Mouse (Mus musculus): Measurements from ENCODE around the gene Aatk. TPM values are rescaled to one million over a fixed set of nuclear protein-coding genes. Genes with fewer than 3 reads are reported as not detected.

Gene Aatk
- polyA plus RNA-seq, 1 experiment from 2014 or later, result 1.9 TPM

- Histone ChIP-seq H3K27ac (ENCODE audit: low read depth, low read length) (no peak overlapping the region), H3K9me3 (ENCODE audit: control insufficient read depth, low read length) (no peaks in the 10 kb centered on the region)
Measured at GRCm38 (mm10) chr11:119979596-119980385, 67.2 kb downstream of the Aatk start.

GRCm38 (mm10) chr11:119978701-119979100, 68.3 kb downstream of the Aatk start:
- Histone ChIP-seq H3K4me3 (ENCODE audit: low read length) (no peak overlapping the region), H3K4me1 (ENCODE audit: control insufficient read depth, insufficient read depth, low read length) (no peaks in the 10 kb centered on the region), H3K27ac (ENCODE audit: low read depth, low read length) (no peak overlapping the region), H3K9me3 (ENCODE audit: control insufficient read depth, low read length) (no peaks in the 10 kb centered on the region), H3K27me3 (ENCODE audit: control insufficient read depth, insufficient read depth, low read length) (no peaks in the 10 kb centered on the region), H3K4me2 (replicated peaks; ENCODE audit: low read depth, low read length) (no peak overlapping the region), H3K9ac (ENCODE audit: low read depth, low read length) (no peak overlapping the region), H3K36me3 (ENCODE audit: control insufficient read depth, insufficient read depth, low read length) (peaks cover 17% of the 10 kb centered on the region)
- WGBS, result 92% methylated on average over 4 of the region's 4 CpGs
- ATAC-seq (ENCODE audit: low FRiP score, low TSS enrichment), result no peak

More at GRCm38 (mm10) chr11:119979596-119980385, 67.2 kb downstream of the Aatk start:
- 60% methylated on average over 10 of the region's 10 CpGs for WGBS
- Histone ChIP-seq H3K4me3 (ENCODE audit: low read length) (no peak overlapping the region), H3K36me3 (ENCODE audit: control insufficient read depth, insufficient read depth, low read length) (peaks cover 19% of the 10 kb centered on the region), H3K4me2 (replicated peaks; ENCODE audit: low read depth, low read length) (no peak overlapping the region), H3K9ac (ENCODE audit: low read depth, low read length) (no peak overlapping the region), H3K27me3 (ENCODE audit: control insufficient read depth, insufficient read depth, low read length) (no peaks in the 10 kb centered on the region), H3K4me1 (ENCODE audit: control insufficient read depth, insufficient read depth, low read length) (no peaks in the 10 kb centered on the region)
- ATAC-seq (ENCODE audit: low FRiP score, low TSS enrichment), result no peak

GRCm38 (mm10) chr11:119975739-119976501, 71.0 kb downstream of the Aatk start:
- H3K9ac ChIP-seq (ENCODE audit: low read depth, low read length), result no peak overlapping the region
- H3K4me2 ChIP-seq (replicated peaks; ENCODE audit: low read depth, low read length), result no peak overlapping the region
- no peak overlapping the region for H3K4me3 ChIP-seq (ENCODE audit: low read length)
- no peaks in the 10 kb centered on the region for H3K27me3 ChIP-seq (ENCODE audit: control insufficient read depth, insufficient read depth, low read length)
- WGBS, result 65% methylated on average over 8 of the region's 8 CpGs
- H3K36me3 ChIP-seq (ENCODE audit: control insufficient read depth, insufficient read depth, low read length), result peaks cover 3% of the 10 kb centered on the region; the same call in 1 of the 2 replicates
- ATAC-seq (ENCODE audit: low FRiP score, low TSS enrichment), result 0 out of 2 replicates have a peak, but pooled peaks have one; percentile 28
- no peaks in the 10 kb centered on the region for H3K9me3 ChIP-seq (ENCODE audit: control insufficient read depth, low read length)
- no peaks in the 10 kb centered on the region for H3K4me1 ChIP-seq (ENCODE audit: control insufficient read depth, insufficient read depth, low read length)
- H3K27ac ChIP-seq (ENCODE audit: low read depth, low read length), result no peak overlapping the region

GRCm38 (mm10) chr11:119973789-119974188, 73.2 kb downstream of the Aatk start:
- ATAC-seq (ENCODE audit: low FRiP score, low TSS enrichment), result no peak
- Histone ChIP-seq H3K9ac (ENCODE audit: low read depth, low read length) (no peak overlapping the region), H3K4me3 (ENCODE audit: low read length) (no peak overlapping the region), H3K4me1 (ENCODE audit: control insufficient read depth, insufficient read depth, low read length) (no peaks in the 10 kb centered on the region), H3K4me2 (replicated peaks; ENCODE audit: low read depth, low read length) (no peak overlapping the region), H3K27ac (ENCODE audit: low read depth, low read length) (no peak overlapping the region), H3K36me3 (ENCODE audit: control insufficient read depth, insufficient read depth, low read length) (peaks cover 3% of the 10 kb centered on the region; the same call in 1 of the 2 replicates), H3K27me3 (ENCODE audit: control insufficient read depth, insufficient read depth, low read length) (no peaks in the 10 kb centered on the region), H3K9me3 (ENCODE audit: control insufficient read depth, low read length) (no peaks in the 10 kb centered on the region)
- WGBS, result 92% methylated on average over 4 of the region's 4 CpGs

- Histone ChIP-seq H3K27me3 (ENCODE audit: control insufficient read depth, insufficient read depth, low read length) (no peaks in the 10 kb centered on the region), H3K9me3 (ENCODE audit: control insufficient read depth, low read length) (no peaks in the 10 kb centered on the region), H3K27ac (ENCODE audit: low read depth, low read length) (no peak overlapping the region), H3K4me3 (ENCODE audit: low read length) (no peak overlapping the region), H3K4me1 (ENCODE audit: control insufficient read depth, insufficient read depth, low read length) (no peaks in the 10 kb centered on the region), H3K4me2 (replicated peaks; ENCODE audit: low read depth, low read length) (no peak overlapping the region), H3K36me3 (ENCODE audit: control insufficient read depth, insufficient read depth, low read length) (peaks cover 3% of the 10 kb centered on the region; the same call in 1 of the 2 replicates), H3K9ac (ENCODE audit: low read depth, low read length) (no peak overlapping the region)
- WGBS, result 74% methylated on average over 12 of the region's 12 CpGs
- ATAC-seq (ENCODE audit: low FRiP score, low TSS enrichment), result no peak
Measured at GRCm38 (mm10) chr11:119970021-119970851, 76.7 kb downstream of the Aatk start.

GRCm38 (mm10) chr11:119967892-119968291, 79.1 kb downstream of the Aatk start:
- H3K4me1 ChIP-seq (ENCODE audit: control insufficient read depth, insufficient read depth, low read length), result no peaks in the 10 kb centered on the region
- 76% methylated on average over 2 of the region's 2 CpGs for WGBS

GRCm38 (mm10) chr11:119967401-119967800, 79.6 kb downstream of the Aatk start:
- Histone ChIP-seq H3K4me1 (ENCODE audit: control insufficient read depth, insufficient read depth, low read length) (no peaks in the 10 kb centered on the region), H3K9me3 (ENCODE audit: control insufficient read depth, low read length) (no peaks in the 10 kb centered on the region), H3K27ac (ENCODE audit: low read depth, low read length) (no peak overlapping the region), H3K27me3 (ENCODE audit: control insufficient read depth, insufficient read depth, low read length) (no peaks in the 10 kb centered on the region), H3K36me3 (ENCODE audit: control insufficient read depth, insufficient read depth, low read length) (no peaks in the 10 kb centered on the region), H3K4me3 (ENCODE audit: low read length) (no peak overlapping the region), H3K9ac (ENCODE audit: low read depth, low read length) (no peak overlapping the region), H3K4me2 (replicated peaks; ENCODE audit: low read depth, low read length) (no peak overlapping the region)
- ATAC-seq (ENCODE audit: low FRiP score, low TSS enrichment), result no peak
- WGBS, result 80% methylated on average over 8 of the region's 8 CpGs

More at GRCm38 (mm10) chr11:119967892-119968291, 79.1 kb downstream of the Aatk start:
- no peak overlapping the region for H3K4me2 ChIP-seq (replicated peaks; ENCODE audit: low read depth, low read length)
- H3K4me3 ChIP-seq (ENCODE audit: low read length), result no peak overlapping the region
- ATAC-seq (ENCODE audit: low FRiP score, low TSS enrichment), result no peak
- no peak overlapping the region for H3K9ac ChIP-seq (ENCODE audit: low read depth, low read length)
- no peak overlapping the region for H3K27ac ChIP-seq (ENCODE audit: low read depth, low read length)
- H3K9me3 ChIP-seq (ENCODE audit: control insufficient read depth, low read length), result no peaks in the 10 kb centered on the region
- H3K36me3 ChIP-seq (ENCODE audit: control insufficient read depth, insufficient read depth, low read length), result no peaks in the 10 kb centered on the region
- no peaks in the 10 kb centered on the region for H3K27me3 ChIP-seq (ENCODE audit: control insufficient read depth, insufficient read depth, low read length)

- Histone ChIP-seq H3K4me1 (ENCODE audit: control insufficient read depth, insufficient read depth, low read length) (no peaks in the 10 kb centered on the region), H3K36me3 (ENCODE audit: control insufficient read depth, insufficient read depth, low read length) (no peaks in the 10 kb centered on the region), H3K9me3 (ENCODE audit: control insufficient read depth, low read length) (no peaks in the 10 kb centered on the region), H3K4me2 (replicated peaks; ENCODE audit: low read depth, low read length) (no peak overlapping the region), H3K27me3 (ENCODE audit: control insufficient read depth, insufficient read depth, low read length) (no peaks in the 10 kb centered on the region), H3K4me3 (ENCODE audit: low read length) (no peak overlapping the region), H3K9ac (ENCODE audit: low read depth, low read length) (no peak overlapping the region), H3K27ac (ENCODE audit: low read depth, low read length) (no peak overlapping the region)
- no peak for ATAC-seq (ENCODE audit: low FRiP score, low TSS enrichment)
- 85% methylated on average over 6 of the region's 6 CpGs for WGBS
Measured at GRCm38 (mm10) chr11:119966294-119966693, 80.7 kb downstream of the Aatk start.
